Mouse (Mus musculus) c-Kit-positive CD71-positive TER-119-positive erythroid progenitor cells, embryonic 14.5 days (primary cell): ENCODE measurements at regions not wholly inside any gene's neighbourhood (a gene's known extent, or its start where the extent isn't known, plus 50 kb on each side); places are given as distances from the start of the nearest gene placed in this dataset.

Experiments used
- DNase-seq: peaks from one replicate; pipeline ENCODE4 v3.0.0-alpha.2; 2013; ENCODE audit warnings: low spot score

DNA sequence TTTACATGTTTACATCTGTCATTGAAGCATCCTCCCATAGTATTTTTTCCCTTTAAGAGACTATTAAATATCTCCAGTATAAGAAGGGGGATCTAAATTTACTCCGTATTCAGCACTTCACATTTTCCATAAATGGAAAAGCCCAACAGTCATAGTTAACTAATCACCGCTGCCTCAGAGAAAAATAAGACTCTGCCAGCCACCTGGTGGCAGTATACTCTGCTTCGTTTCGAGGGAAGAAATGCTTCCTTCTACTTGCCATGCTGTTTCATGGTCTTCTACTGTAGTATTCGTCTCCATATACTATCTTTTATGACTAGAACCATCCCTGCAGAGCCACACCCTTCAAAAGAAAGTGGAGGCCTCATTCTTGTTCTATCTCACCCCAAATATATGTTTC, 52.0 kb upstream of the Tro start:
- peak; percentile 11 for DNase-seq
